Mouse (Mus musculus): ENCODE results near the gene Fmo1. TPM values are rescaled to one million over a fixed set of nuclear protein-coding genes. Genes with fewer than 3 reads are reported as not detected.

Gene Fmo1
- 45.3 and 48.8 TPM in 2 replicates for total RNA-seq (2014; rRNA removed)
- polyA plus RNA-seq (2015; fragmentation: Nextera tagmentation; extraction: Ambion mirVana): 33.2 and 36.8 TPM in 2 replicates

DNA sequence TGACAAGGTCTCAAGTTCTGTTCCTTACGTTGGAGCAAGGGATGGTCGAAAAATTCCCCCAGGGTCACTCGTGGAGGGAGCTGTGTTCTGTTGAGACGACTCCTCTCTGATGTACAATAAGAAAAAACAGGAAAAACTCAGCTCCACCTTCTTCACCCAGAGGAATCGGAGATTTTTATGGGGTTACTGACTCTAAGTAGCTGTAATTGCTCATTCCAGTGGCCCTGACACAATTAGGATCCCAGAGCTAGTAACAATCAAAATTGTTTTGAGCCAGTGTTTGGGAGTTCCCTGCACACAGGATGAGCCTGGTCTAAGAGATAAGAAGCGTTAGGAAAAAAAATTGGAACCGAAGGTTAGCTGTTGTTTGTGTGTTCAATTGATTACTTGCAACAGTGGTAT, at the start of gene Fmo1:
Gene Fmo1, minus strand, starts transcription at position 331 of the 402 bp plus-strand sequence.
- Histone ChIP-seq H3K36me3 (ENCODE audit: insufficient read depth, low read length) (no peaks in the 10 kb centered on the region), H3K27me3 (ENCODE audit: insufficient read depth, low read length) (no peaks in the 10 kb centered on the region), H3K4me3 (ENCODE audit: low read length) (no peak within 1 kb of the TSS), H3K9ac (replicated peaks; ENCODE audit: low read length) (no peak within 1 kb of the TSS), H3K4me2 (ENCODE audit: low read depth, low read length) (no peak within 1 kb of the TSS), H3K27ac (no peak within 1 kb of the TSS), H3K4me1 (ENCODE audit: insufficient read depth, low read length) (no peaks in the 10 kb centered on the region), H3K9me3 (ENCODE audit: low read length) (no peaks in the 10 kb centered on the region)
- TF ChIP-seq CTCF (IDR thresholded peaks at IDR 0.05; ENCODE audit: low read depth): no peak
- no peak for ATAC-seq
- 79% methylated on average over 7 of the region's 7 CpGs for WGBS
- no peak for DNase-seq (ENCODE audit: low spot score)

GRCm38 (mm10) chr1:162914932-162915556, 48.6 kb upstream of the Fmo1 start:
- Histone ChIP-seq H3K4me1 (ENCODE audit: insufficient read depth, low read length) (no peaks in the 10 kb centered on the region), H3K4me3 (ENCODE audit: low read length) (no peak overlapping the region), H3K27ac (no peak overlapping the region), H3K9me3 (ENCODE audit: low read length) (no peaks in the 10 kb centered on the region), H3K36me3 (ENCODE audit: insufficient read depth, low read length) (no peaks in the 10 kb centered on the region), H3K4me2 (ENCODE audit: low read depth, low read length) (no peak overlapping the region), H3K9ac (replicated peaks; ENCODE audit: low read length) (no peak overlapping the region), H3K27me3 (ENCODE audit: insufficient read depth, low read length) (no peaks in the 10 kb centered on the region)
- no peak for ATAC-seq
- 90% methylated on average over 4 of the region's 4 CpGs for WGBS
- TF ChIP-seq CTCF (IDR thresholded peaks at IDR 0.05; ENCODE audit: low read depth): no peak
- no peak for DNase-seq (ENCODE audit: low spot score)

DNA sequence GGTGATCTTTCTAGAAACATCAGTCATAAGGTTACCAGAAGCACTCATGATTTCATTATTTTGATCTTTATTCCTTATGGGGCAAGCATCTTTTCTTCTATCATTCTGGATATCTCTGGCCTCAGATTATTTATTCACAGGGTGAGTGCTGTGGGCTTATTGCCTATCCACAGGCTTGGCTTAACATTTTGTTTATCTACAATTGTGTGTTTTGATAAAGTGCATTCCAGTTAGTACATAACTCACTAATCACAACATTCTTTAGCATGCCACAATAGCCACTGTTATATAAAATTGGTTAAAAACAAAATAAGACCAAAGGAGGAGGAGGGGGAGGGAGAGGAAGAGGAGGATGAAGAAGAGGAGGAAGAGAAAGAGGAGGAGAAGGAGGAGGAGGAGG, 45.7 kb upstream of the Fmo1 start:
- Histone ChIP-seq H3K27ac (no peak overlapping the region), H3K4me3 (ENCODE audit: low read length) (no peak overlapping the region), H3K9me3 (ENCODE audit: low read length) (no peaks in the 10 kb centered on the region), H3K9ac (replicated peaks; ENCODE audit: low read length) (no peak overlapping the region), H3K27me3 (ENCODE audit: insufficient read depth, low read length) (no peaks in the 10 kb centered on the region), H3K4me1 (ENCODE audit: insufficient read depth, low read length) (no peaks in the 10 kb centered on the region), H3K36me3 (ENCODE audit: insufficient read depth, low read length) (no peaks in the 10 kb centered on the region), H3K4me2 (ENCODE audit: low read depth, low read length) (no peak overlapping the region)
- ATAC-seq (no peak), DNase-seq (ENCODE audit: low spot score) (no peak)
- no peak for TF ChIP-seq CTCF (IDR thresholded peaks at IDR 0.05; ENCODE audit: low read depth)

DNA sequence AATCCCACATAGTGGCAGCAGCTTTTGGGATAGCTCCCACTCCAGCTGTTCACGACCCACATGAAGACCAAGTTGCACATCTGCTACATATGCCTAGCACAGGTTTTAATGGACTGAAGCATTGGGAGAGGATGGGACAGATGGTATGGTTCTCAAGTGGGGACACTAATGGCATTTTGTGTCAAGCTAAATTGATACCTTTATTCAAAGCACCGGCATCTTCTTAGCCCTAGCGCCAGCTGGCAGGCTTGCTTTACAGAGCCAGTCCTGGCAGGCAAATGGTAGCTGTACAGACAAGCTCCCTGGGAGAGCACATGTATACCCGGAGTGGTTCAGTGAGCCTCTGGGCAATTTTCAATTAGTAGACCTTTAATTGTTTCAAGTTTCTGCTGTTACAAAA, 35.5 kb upstream of the Fmo1 start:
- WGBS: 47% methylated on average over 4 of the region's 4 CpGs

DNA sequence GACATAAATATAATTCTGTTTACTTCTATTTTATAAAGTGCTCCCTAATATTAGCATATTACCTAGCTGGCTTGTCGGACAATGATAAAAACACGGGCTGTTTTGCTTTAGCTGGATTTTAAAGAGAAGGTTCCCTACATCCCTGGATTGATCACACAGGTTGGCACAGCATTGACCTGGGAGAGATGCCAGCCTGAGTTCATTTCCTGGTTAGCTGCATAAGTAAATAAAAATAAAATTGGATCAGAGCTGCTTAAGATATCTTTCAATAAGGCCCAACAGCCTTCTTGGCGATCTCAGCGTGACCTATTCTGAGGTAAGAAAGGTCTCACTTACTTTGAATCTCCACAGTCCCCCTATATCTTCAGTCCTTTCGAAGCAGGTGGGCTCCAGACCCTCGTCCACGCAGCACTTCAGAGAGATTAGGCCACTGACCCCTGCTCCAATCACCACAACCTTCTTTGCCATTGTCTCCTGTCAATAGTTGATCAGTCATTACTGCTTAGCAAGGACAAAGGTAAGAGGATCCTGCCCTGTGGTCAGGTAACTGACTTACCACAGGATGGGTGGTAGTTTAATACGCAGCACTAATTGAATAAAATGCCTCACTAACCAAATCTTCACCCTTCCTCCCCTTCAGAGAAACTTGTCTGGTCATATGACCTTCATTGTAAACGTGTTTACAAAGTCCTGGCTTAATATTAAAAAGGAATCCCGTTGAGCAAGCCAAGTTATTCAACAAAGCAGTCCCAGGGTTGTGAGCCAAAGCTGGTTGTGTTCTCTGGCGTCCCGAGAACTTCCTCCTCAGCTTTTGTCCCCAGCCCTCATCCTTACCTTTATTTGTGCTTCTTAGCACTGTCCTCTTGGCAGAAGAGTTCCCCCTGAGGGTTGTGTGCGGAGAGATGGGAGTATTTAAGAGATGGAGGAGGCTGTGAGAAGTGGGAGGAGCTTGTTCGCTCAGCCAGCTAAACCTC, 31.7 kb upstream of the Fmo1 start, which contains the start of gene Fmo2:
Gene Fmo2, minus strand, starts transcription at position 889 of the 974 bp plus-strand sequence.
- H3K4me1 ChIP-seq (ENCODE audit: insufficient read depth, low read length): no peaks in the 10 kb centered on the region
- no peak for ATAC-seq
- 69% methylated on average over 14 of the region's 14 CpGs for WGBS
- H3K9ac ChIP-seq (replicated peaks; ENCODE audit: low read length): no peak within 1 kb of the TSS
- H3K4me2 ChIP-seq (ENCODE audit: low read depth, low read length): no peak within 1 kb of the TSS
- H3K27me3 ChIP-seq (ENCODE audit: insufficient read depth, low read length): no peaks in the 10 kb centered on the region
- H3K36me3 ChIP-seq (ENCODE audit: insufficient read depth, low read length): no peaks in the 10 kb centered on the region
- no peak for DNase-seq (ENCODE audit: low spot score)
- no peaks in the 10 kb centered on the region for H3K9me3 ChIP-seq (ENCODE audit: low read length)
- H3K4me3 ChIP-seq (ENCODE audit: low read length): no peak within 1 kb of the TSS
- H3K27ac ChIP-seq: no peak within 1 kb of the TSS
- TF ChIP-seq CTCF (IDR thresholded peaks at IDR 0.05; ENCODE audit: low read depth): no peak

More for the DNA sequence above, 35.5 kb upstream of the Fmo1 start:
- DNase-seq (ENCODE audit: low spot score): peak; percentile 50
- ATAC-seq: peak; percentile 66; the same call in 1 of the 2 replicates
- Histone ChIP-seq H3K4me2 (ENCODE audit: low read depth, low read length) (no peak overlapping the region), H3K36me3 (ENCODE audit: insufficient read depth, low read length) (no peaks in the 10 kb centered on the region), H3K9me3 (ENCODE audit: low read length) (no peaks in the 10 kb centered on the region), H3K4me3 (ENCODE audit: low read length) (no peak overlapping the region), H3K9ac (replicated peaks; ENCODE audit: low read length) (no peak overlapping the region), H3K27me3 (ENCODE audit: insufficient read depth, low read length) (no peaks in the 10 kb centered on the region), H3K27ac (no peak overlapping the region), H3K4me1 (ENCODE audit: insufficient read depth, low read length) (no peaks in the 10 kb centered on the region)
- no peak for TF ChIP-seq CTCF (IDR thresholded peaks at IDR 0.05; ENCODE audit: low read depth)

- H3K9me3 ChIP-seq (ENCODE audit: low read length): no peaks in the 10 kb centered on the region
- H3K9ac ChIP-seq (replicated peaks; ENCODE audit: low read length): no peak overlapping the region
- no peaks in the 10 kb centered on the region for H3K27me3 ChIP-seq (ENCODE audit: insufficient read depth, low read length)
- no peak overlapping the region for H3K27ac ChIP-seq
- TF ChIP-seq CTCF (IDR thresholded peaks at IDR 0.05; ENCODE audit: low read depth): peak; percentile 83
- no peak overlapping the region for H3K4me2 ChIP-seq (ENCODE audit: low read depth, low read length)
- H3K4me3 ChIP-seq (ENCODE audit: low read length): no peak overlapping the region
- DNase-seq (ENCODE audit: low spot score): peak; percentile 81
- WGBS: 46% methylated on average over 6 of the region's 6 CpGs
- no peaks in the 10 kb centered on the region for H3K4me1 ChIP-seq (ENCODE audit: insufficient read depth, low read length)
- H3K36me3 ChIP-seq (ENCODE audit: insufficient read depth, low read length): no peaks in the 10 kb centered on the region
- ATAC-seq: peak; percentile 47; the same call in 1 of the 2 replicates
Observed at GRCm38 (mm10) chr1:162895900-162896299, 29.5 kb upstream of the Fmo1 start.

All from hindbrain, postnatal 0 days (tissue).